Mouse (Mus musculus): ENCODE results near the gene Kcnj9.

Gene Kcnj9

GRCm38 (mm10) chr1:172333512-172333911 is 4.4 kb upstream of the Kcnj9 start:
- DNase-seq (ENCODE audit: low spot score in 2 of 2), result no peak

DNA sequence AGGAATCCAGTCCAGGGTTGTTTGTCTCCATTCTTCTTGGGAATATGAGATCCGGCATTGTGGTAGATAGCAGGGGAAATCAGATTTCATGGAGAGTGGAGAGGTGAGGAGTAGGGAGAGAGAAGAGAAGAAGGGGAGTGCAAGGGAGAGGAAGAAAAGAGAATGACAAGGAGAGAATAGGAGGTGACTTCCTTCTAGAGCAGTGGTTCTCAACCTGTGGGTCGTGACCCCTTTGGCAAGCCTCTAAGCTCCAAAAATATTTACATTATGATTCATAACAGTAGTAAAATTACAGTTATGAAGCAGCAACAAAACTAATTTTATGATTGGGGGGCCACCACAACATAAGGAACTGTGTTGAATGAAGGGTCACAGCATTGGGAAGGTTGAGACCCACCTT is 3.8 kb upstream of the Kcnj9 start:
- no peak for DNase-seq (ENCODE audit: low spot score in 2 of 2)

DNA sequence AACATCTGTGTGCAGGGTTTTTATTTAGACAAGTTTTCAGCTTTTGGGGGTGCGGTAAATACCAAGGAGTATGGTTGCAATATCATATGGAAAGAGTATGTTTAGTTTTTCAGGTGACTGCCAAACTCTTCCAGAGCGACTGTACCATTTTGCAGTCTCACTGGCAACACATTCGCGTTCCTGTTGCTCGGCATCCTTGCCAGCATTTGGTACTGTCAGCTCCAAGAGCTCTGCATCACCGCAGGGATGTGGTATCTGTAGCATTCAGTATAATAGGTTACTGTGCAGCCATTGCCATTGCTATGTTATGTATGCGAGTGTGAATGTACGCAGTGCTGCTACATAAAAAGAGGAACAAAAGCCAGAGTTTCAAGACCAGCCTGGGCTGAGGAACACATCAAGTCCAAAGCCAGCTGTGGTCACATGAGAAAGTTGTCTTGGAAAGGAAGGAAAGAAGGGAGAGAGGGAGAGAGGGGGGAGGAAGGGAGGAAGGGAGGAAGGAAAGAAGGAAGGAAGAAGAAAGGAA is 2.4 kb upstream of the Kcnj9 start:
- DNase-seq (ENCODE audit: low spot score in 2 of 2), result peak in 1 of 2 experiments; percentile 26

DNA sequence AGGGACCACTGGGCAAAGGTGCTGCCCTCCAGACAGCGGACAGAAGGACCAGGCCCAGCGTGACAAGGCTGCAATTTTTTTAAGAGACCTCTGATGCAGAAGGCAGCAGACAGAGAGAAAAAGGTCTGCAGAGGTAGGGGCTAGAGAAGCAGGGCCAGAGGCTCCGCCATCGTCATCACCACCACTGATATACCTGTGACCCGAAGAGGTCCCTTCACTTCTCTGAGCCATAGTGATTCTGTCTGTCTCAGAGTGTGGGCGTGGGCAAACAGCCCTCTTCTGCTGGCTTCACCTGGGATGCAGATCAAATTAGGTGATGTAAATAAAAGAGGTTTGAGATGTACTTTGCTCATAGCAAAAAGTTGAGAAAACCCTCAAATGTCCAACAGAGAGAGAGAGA is 498 bp upstream of the Kcnj9 start:
- no peak for DNase-seq (ENCODE audit: low spot score in 2 of 2)

- DNase-seq (ENCODE audit: low spot score in 2 of 2), result no peak
Measured at GRCm38 (mm10) chr1:172328461-172328860, 657 bp downstream of the Kcnj9 start.

- no peak for DNase-seq (ENCODE audit: low spot score in 2 of 2)
Measured at GRCm38 (mm10) chr1:172328041-172328440, 1.1 kb downstream of the Kcnj9 start.

DNA sequence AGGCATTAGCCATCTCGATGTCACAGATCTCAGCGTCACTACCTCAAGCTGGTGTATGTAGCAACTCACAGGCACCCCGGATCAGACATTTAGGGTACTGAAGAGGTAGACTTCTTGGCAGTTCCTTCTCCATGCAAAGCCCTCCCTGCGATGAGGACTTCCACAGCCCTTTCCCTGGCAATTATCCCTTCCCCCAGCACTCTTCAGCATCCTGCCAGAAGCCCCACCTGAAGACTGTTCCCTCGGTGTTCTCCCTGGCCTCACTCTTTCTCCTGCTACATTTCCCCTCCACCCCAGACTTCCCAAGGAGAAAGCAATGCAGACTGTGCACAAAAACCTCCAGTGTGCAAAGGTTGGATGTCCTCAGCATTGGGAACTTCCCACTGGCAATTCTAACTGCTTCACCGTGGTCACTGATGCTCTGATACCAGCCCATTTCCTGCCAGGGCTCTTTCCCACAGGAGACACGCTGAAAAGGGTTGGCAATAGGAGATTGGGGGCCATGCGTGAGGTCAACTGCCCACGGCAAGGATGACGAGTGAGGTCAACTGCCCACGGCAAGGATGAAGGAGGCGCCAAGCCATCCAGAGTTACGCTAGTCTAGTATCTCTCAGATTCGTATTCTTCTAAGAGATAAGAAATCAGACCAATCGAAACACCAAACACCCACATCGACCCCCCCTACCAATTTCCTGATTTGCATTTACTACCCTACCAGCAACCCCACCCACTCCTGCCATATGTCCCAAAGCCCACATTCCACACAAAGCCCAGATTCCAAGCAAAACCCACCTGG is 1.7 kb downstream of the Kcnj9 start:
- DNase-seq (ENCODE audit: low spot score in 2 of 2), result peak; percentile 66 to 75

- no peak for DNase-seq (ENCODE audit: low spot score in 2 of 2)
Measured at GRCm38 (mm10) chr1:172326684-172327083, 2.4 kb downstream of the Kcnj9 start.

- peak; percentile 67 to 79 for DNase-seq (ENCODE audit: low spot score in 2 of 2)
Measured at GRCm38 (mm10) chr1:172325680-172326535, 3.2 kb downstream of the Kcnj9 start.

DNA sequence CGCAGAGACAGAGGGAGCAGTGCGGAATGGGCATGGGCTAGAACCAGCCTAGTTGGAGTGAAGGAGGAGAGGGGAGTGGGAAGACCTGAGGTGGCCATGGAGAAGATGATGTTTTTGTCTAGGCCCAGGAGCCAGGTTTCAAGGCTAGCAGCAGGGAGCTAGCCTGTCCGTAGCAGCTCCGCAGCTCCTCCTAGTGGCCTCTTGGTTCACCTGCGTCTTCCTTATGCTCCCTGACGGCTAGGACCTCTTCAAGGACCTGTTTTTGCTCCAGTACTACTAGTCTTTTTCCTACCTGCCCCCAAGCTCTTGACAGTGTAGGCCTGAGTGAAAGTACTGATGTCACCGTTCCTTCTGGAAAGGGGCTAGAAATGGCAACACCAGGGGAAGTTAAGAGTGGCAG is 4.4 kb downstream of the Kcnj9 start:
- peak; percentile 85 for DNase-seq (ENCODE audit: low spot score in 2 of 2)

GRCm38 (mm10) chr1:172323801-172324359 is 5.2 kb downstream of the Kcnj9 start:
- peak; percentile 81 to 82 for DNase-seq (ENCODE audit: low spot score in 2 of 2)

- DNase-seq (ENCODE audit: low spot score in 2 of 2), result no peak
Measured at GRCm38 (mm10) chr1:172323298-172323697, 5.8 kb downstream of the Kcnj9 start.

DNA sequence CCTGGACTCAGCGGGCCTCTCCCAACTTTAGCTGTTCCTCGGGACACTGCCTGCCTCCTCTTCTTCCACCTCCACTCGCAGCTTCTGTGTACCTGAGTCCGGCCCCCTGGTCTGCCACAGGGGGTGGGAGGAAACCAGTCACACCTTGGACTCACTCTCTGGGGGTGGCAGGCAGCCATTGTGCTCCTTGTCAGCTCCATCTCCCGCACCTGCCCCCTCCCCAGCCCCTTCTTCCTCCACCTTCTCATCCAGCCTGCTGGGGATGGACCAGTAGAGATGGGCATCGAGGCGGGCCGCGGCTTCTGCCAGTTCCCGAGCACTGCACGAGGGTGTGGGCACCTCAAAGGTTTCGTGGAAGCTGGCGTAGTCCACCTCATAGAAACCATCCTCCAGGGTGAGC is 6.4 kb downstream of the Kcnj9 start:
- peak in 1 of 2 experiments; percentile 37 for DNase-seq (ENCODE audit: low spot score in 2 of 2)

- DNase-seq (ENCODE audit: low spot score in 2 of 2), result no peak
Measured at GRCm38 (mm10) chr1:172319921-172320411, 9.2 kb downstream of the Kcnj9 start.

DNA sequence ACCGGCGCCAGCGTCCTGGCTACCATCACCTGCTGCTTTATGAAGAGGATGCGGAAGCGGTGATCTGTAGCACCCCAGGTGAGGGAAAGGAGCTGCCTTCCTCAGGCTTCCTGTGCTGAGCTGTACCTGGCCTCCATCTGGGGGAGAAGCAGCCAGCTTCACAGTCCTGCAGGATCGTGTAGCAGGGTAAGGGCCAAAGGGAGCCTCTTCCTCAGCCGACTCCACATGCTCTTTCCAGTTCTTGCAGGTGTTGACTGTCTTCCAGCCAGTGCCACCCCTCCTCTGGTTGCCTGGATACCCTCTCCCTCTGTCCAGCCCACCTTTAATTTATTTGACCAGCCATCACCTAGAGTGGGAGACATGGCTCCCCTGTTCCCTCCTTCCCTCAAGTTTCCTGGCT is 9.8 kb downstream of the Kcnj9 start:
- DNase-seq (ENCODE audit: low spot score in 2 of 2), result no peak

DNA sequence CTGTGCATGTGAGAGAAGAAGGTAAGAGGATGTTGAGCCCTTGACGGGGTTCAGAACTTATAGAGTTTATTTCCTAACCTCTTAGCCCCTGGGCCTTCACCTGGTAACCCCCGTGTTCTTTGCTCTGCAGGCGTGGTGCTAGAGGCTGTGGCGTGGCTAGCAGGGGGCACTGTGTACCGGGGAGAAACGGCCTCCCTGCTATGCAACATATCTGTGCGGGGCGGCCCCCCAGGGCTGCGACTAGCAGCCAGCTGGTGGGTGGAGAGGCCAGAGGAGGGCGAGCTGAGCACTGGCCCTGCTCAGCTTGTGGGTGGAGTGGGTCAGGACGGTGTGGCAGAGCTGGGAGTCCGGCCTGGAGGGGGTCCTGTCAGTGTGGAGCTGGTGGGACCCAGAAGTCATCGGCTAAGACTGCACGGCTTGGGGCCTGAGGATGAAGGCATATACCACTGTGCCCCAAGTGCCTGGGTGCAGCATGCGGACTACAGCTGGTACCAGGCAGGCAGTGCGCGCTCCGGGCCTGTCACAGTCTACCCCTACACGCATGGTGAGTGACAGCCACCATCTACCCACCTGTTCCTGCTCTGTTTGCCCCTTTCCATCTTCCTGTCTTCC is 10.6 kb downstream of the Kcnj9 start:
- no peak for DNase-seq (ENCODE audit: low spot score in 2 of 2)

- no peak for DNase-seq (ENCODE audit: low spot score in 2 of 2)
Measured at GRCm38 (mm10) chr1:172317946-172318345, 11.2 kb downstream of the Kcnj9 start.

- no peak for DNase-seq (ENCODE audit: low spot score in 2 of 2)
Measured at GRCm38 (mm10) chr1:172317431-172317830, 11.7 kb downstream of the Kcnj9 start.

- DNase-seq (ENCODE audit: low spot score in 2 of 2), result peak in 1 of 2 experiments; percentile 36
Measured at GRCm38 (mm10) chr1:172314911-172315310, 14.2 kb downstream of the Kcnj9 start.

- peak in 1 of 2 experiments; percentile 54 for DNase-seq (ENCODE audit: low spot score in 2 of 2)
Measured at GRCm38 (mm10) chr1:172313613-172314411, 15.3 kb downstream of the Kcnj9 start.
